Mouse (Mus musculus) MEL (cell line): ENCODE measurements around the gene Apba1. TPM values are rescaled to one million over a fixed set of nuclear protein-coding genes. Genes with fewer than 3 reads are reported as not detected.

Experiments used
- DNase-seq: peaks from one replicate; pipeline ENCODE4 v3.0.0; 2011; ENCODE audit warnings: low read depth, low spot score
- H3K27ac ChIP-seq: 2 replicates; pipeline ENCODE4 v1.5.1; 2012; ENCODE audit warnings: low read depth, mild to moderate bottlenecking, control low read depth, low read length, moderate library complexity; ENCODE audit not compliant: control insufficient read depth
- H3K27me3 ChIP-seq, 2 experiments: fragments of 150-350 bp in 1 of 2; sonication (generic) in 1 of 2; 2 replicates each; pipeline ENCODE4 v1.6.1; 2012; ENCODE audit warnings: low read length in 2 of 2, mild to moderate bottlenecking in 2 of 2, improper control_type of control experiment in 1 of 2, moderate library complexity in 1 of 2; ENCODE audit not compliant: insufficient read depth in 2 of 2, control insufficient read depth in 1 of 2
- H3K36me3 ChIP-seq, 2 experiments: 2 replicates each; pipeline ENCODE4 v1.6.1; 2012 to 2014; ENCODE audit warnings: low read length in 2 of 2, improper control_type of control experiment in 1 of 2, inconsistent platforms in 1 of 2, mild to moderate bottlenecking in 1 of 2; ENCODE audit not compliant: insufficient read depth in 2 of 2, control insufficient read depth in 1 of 2
- H3K4me1 ChIP-seq, 2 experiments: fragments of 150-350 bp in 1 of 2; sonication (generic) in 1 of 2; 2 replicates each; pipeline ENCODE4 v1.6.1; 2012; ENCODE audit warnings: low read length in 2 of 2, improper control_type of control experiment in 1 of 2, mild to moderate bottlenecking in 1 of 2; ENCODE audit not compliant: insufficient read depth in 2 of 2, control insufficient read depth in 1 of 2
- H3K4me3 ChIP-seq, 2 experiments: fragments of 150-350 bp in 1 of 2; sonication (generic) in 1 of 2; 2 replicates each; pipeline ENCODE4 v1.5.1; 2012; ENCODE audit warnings: low read depth in 2 of 2, low read length in 2 of 2, mild to moderate bottlenecking in 2 of 2, moderate library complexity in 2 of 2, control low read depth in 1 of 2, improper control_type of control experiment in 1 of 2; ENCODE audit not compliant: control insufficient read depth in 1 of 2, insufficient read depth in 1 of 2
- H3K79me2 ChIP-seq: 2 replicates; pipeline ENCODE4 v1.6.1; 2012; ENCODE audit warnings: mild to moderate bottlenecking, low read length, moderate library complexity; ENCODE audit not compliant: control insufficient read depth, poor library complexity, insufficient read depth
- H3K9ac ChIP-seq: 2 replicates; pipeline ENCODE4 v1.6.1; 2012; ENCODE audit warnings: low read depth, mild to moderate bottlenecking, control low read depth, low read length, moderate library complexity; ENCODE audit not compliant: control insufficient read depth, poor library complexity, severe bottlenecking
- H3K9me3 ChIP-seq: fragments of 150-350 bp; sonication (generic); replicated peaks from 2 replicates; pipeline ENCODE4 v1.6.1; 2012; ENCODE audit warnings: mild to moderate bottlenecking, low read length, improper control_type of control experiment, moderate library complexity; ENCODE audit not compliant: insufficient read depth
- CHD2 ChIP-seq: IDR thresholded peaks from 2 replicates; pipeline ENCODE4 v1.6.1; 2011; ENCODE audit warnings: low read length, improper control_type of control experiment
- CTCF ChIP-seq, 3 experiments: IDR thresholded peaks in 2 of 3; conservative IDR thresholded peaks in 1 of 3; 2 replicates each; pipeline ENCODE4 v1.5.1; 2011 to 2012; ENCODE audit warnings: low read length in 3 of 3, low read depth in 2 of 3, mild to moderate bottlenecking in 2 of 3, improper control_type of control experiment in 1 of 3, inconsistent platforms in 1 of 3, mixed read lengths in 1 of 3, moderate library complexity in 1 of 3; ENCODE audit not compliant: control insufficient read depth in 1 of 3, insufficient read depth in 1 of 3, poor library complexity in 1 of 3, severe bottlenecking in 1 of 3
- ELF1 ChIP-seq: IDR thresholded peaks from 2 replicates; pipeline ENCODE4 v1.6.1; 2014; ENCODE audit warnings: low read depth, mild to moderate bottlenecking, inconsistent platforms, low read length, improper control_type of control experiment, moderate library complexity
- GABPA ChIP-seq: IDR thresholded peaks from 2 replicates; pipeline ENCODE4 v1.6.1; 2012; ENCODE audit warnings: low read depth, mild to moderate bottlenecking, inconsistent platforms, low read length, improper control_type of control experiment, moderate library complexity
- HCFC1 ChIP-seq: IDR thresholded peaks from 2 replicates; pipeline ENCODE4 v1.6.1; 2012; ENCODE audit warnings: low read depth, mild to moderate bottlenecking, inconsistent platforms, low read length, improper control_type of control experiment, moderate library complexity
- JUND ChIP-seq: IDR thresholded peaks from 2 replicates; pipeline ENCODE4 v1.6.1; 2011; ENCODE audit warnings: low read depth, mild to moderate bottlenecking, improper control_type of control experiment, low read length
- MAZ ChIP-seq: IDR thresholded peaks from 2 replicates; pipeline ENCODE4 v1.6.1; 2012; ENCODE audit warnings: low read depth, mild to moderate bottlenecking, inconsistent platforms, low read length, improper control_type of control experiment
- MXI1 ChIP-seq: IDR thresholded peaks from 2 replicates; pipeline ENCODE4 v1.6.1; 2011; ENCODE audit warnings: mild to moderate bottlenecking, low read depth, low read length, improper control_type of control experiment
- MYB ChIP-seq: IDR thresholded peaks from 2 replicates; pipeline ENCODE4 v1.6.1; 2011; ENCODE audit warnings: mild to moderate bottlenecking, low read depth, low read length, improper control_type of control experiment
- MYC ChIP-seq: IDR thresholded peaks from 2 replicates; pipeline ENCODE4 v1.6.1; 2011; ENCODE audit warnings: low read depth, mild to moderate bottlenecking, low read length, improper control_type of control experiment, moderate library complexity
- NELFE ChIP-seq: IDR thresholded peaks from 2 replicates; pipeline ENCODE4 v1.6.1; 2011; ENCODE audit warnings: low read depth, low read length, improper control_type of control experiment
- POLR2AphosphoS2 ChIP-seq: IDR thresholded peaks from 2 replicates; pipeline ENCODE4 v1.6.1; 2011; ENCODE audit warnings: low read length, improper control_type of control experiment
- POLR2AphosphoS5 ChIP-seq: IDR thresholded peaks from 2 replicates; pipeline ENCODE4 v1.6.1; 2012; ENCODE audit warnings: low read depth, borderline replicate concordance, mild to moderate bottlenecking, inconsistent platforms, low read length, moderate library complexity, mixed read lengths
- SIN3A ChIP-seq: IDR thresholded peaks from 2 replicates; pipeline ENCODE4 v1.6.1; 2012; ENCODE audit warnings: low read length, improper control_type of control experiment, inconsistent platforms
- SMC3 ChIP-seq: IDR thresholded peaks from 2 replicates; pipeline ENCODE4 v1.6.1; 2011; ENCODE audit warnings: low read depth, low read length, improper control_type of control experiment
- TAL1 ChIP-seq: IDR thresholded peaks from 2 replicates; pipeline ENCODE4 v1.6.1; 2012; ENCODE audit warnings: mild to moderate bottlenecking, inconsistent platforms, low read length, moderate library complexity, mixed read lengths
- TBP ChIP-seq: IDR thresholded peaks from 2 replicates; pipeline ENCODE4 v1.8.0; 2011; ENCODE audit warnings: low read depth, low read length, improper control_type of control experiment
- TCF12 ChIP-seq: IDR thresholded peaks from 2 replicates; pipeline ENCODE4 v1.6.1; 2014; ENCODE audit warnings: low read depth, mild to moderate bottlenecking, inconsistent platforms, low read length, improper control_type of control experiment, moderate library complexity
- UBTF ChIP-seq: IDR thresholded peaks from 2 replicates; pipeline ENCODE4 v1.6.1; 2012; ENCODE audit warnings: low read depth, mild to moderate bottlenecking, inconsistent platforms, low read length, improper control_type of control experiment, moderate library complexity, borderline replicate concordance; ENCODE audit not compliant: insufficient read depth
- ZC3H11A ChIP-seq: IDR thresholded peaks from 2 replicates; pipeline ENCODE4 v1.6.1; 2012; ENCODE audit warnings: low read depth, mild to moderate bottlenecking, inconsistent platforms, low read length, improper control_type of control experiment
- ZKSCAN1 ChIP-seq: IDR thresholded peaks from 2 replicates; pipeline ENCODE4 v1.6.1; 2012; ENCODE audit warnings: low read depth, mild to moderate bottlenecking, inconsistent platforms, low read length, improper control_type of control experiment, moderate library complexity
- ZMIZ1 ChIP-seq: IDR thresholded peaks from 2 replicates; pipeline ENCODE4 v1.6.1; 2012; ENCODE audit warnings: low read depth, mild to moderate bottlenecking, inconsistent platforms, low read length, improper control_type of control experiment, moderate library complexity
- ZNF384 ChIP-seq: IDR thresholded peaks from 2 replicates; pipeline ENCODE4 v1.6.1; 2012; ENCODE audit warnings: low read depth, mild to moderate bottlenecking, inconsistent platforms, low read length, improper control_type of control experiment
- polyA plus RNA-seq, 2 experiments: library from polyadenylated mRNA; stranded (reverse) in 1 of 2; unstranded in 1 of 2; fragments of >175 nt in 1 of 2; fragments of >200 nt in 1 of 2; gene quantifications; 2 replicates each; pipeline versions ENCODE4 v1.2.1 to v1.2.4; 2012; ENCODE audit warnings: low replicate concordance in 2 of 2, low read depth in 1 of 2; ENCODE audit not compliant: insufficient read length in 2 of 2, insufficient read depth in 1 of 2, missing spikeins in 1 of 2
- total RNA-seq: library from RNA; depleted of rRNA; stranded (reverse); fragments of 300-350 nt; gene quantifications from 2 replicates; pipeline ENCODE4 v1.2.3, GENCODE M21; 2012

Gene Apba1
- total and polyA plus RNA-seq, 3 experiments = under 0.01 to 0.03 TPM; not detected in 1

- H3K79me2 ChIP-seq = no peaks in the 10 kb centered on the region
- TF ChIP-seq MYB = no peak
- TF ChIP-seq ELF1 = no peak
- no peak for TF ChIP-seq SIN3A
- TF ChIP-seq MXI1 = no peak
- no peak for TF ChIP-seq ZKSCAN1
- TF ChIP-seq TCF12 = no peak
- no peak for TF ChIP-seq TBP
- no peak for TF ChIP-seq CTCF (IDR thresholded peaks at IDR 0.05 in 2 of 3, conservative IDR thresholded peaks at IDR 0.05 in 1 of 3; ENCODE audit: control insufficient read depth in 1 of 3, insufficient read depth in 1 of 3, low read depth in 2 of 3, low read length in 3 of 3, poor library complexity in 1 of 3, severe bottlenecking in 1 of 3)
- H3K36me3 ChIP-seq = no peaks in the 10 kb centered on the region
- no peak overlapping the region for H3K4me3 ChIP-seq
- H3K4me1 ChIP-seq = no peaks in the 10 kb centered on the region
- H3K9me3 ChIP-seq = no peaks in the 10 kb centered on the region
- H3K9ac ChIP-seq = no peak overlapping the region
- no peaks in the 10 kb centered on the region for H3K27me3 ChIP-seq
- no peak for DNase-seq
- no peak overlapping the region for H3K27ac ChIP-seq
These were observed 165.4 kb downstream of the Apba1 start for GRCm38 (mm10) chr19:23924057-23924456.

GRCm38 (mm10) chr19:23924791-23925190, 166.1 kb downstream of the Apba1 start:
- Histone ChIP-seq H3K4me1 (no peaks in the 10 kb centered on the region), H3K9me3 (no peaks in the 10 kb centered on the region), H3K27me3 (no peaks in the 10 kb centered on the region), H3K79me2 (no peaks in the 10 kb centered on the region), H3K27ac (no peak overlapping the region), H3K9ac (no peak overlapping the region), H3K4me3 (no peak overlapping the region), H3K36me3 (no peaks in the 10 kb centered on the region)
- TF ChIP-seq ZNF384 = no peak
- TF ChIP-seq NELFE = no peak
- TF ChIP-seq HCFC1 = no peak
- TF ChIP-seq UBTF = no peak
- no peak for TF ChIP-seq TCF12
- TF ChIP-seq ELF1 = no peak
- no peak for TF ChIP-seq SIN3A
- no peak for DNase-seq

GRCm38 (mm10) chr19:23925541-23925940, 166.9 kb downstream of the Apba1 start:
- Histone ChIP-seq H3K9me3 (no peaks in the 10 kb centered on the region), H3K4me1 (no peaks in the 10 kb centered on the region), H3K27me3 (no peaks in the 10 kb centered on the region), H3K9ac (no peak overlapping the region), H3K27ac (no peak overlapping the region), H3K4me3 (no peak overlapping the region), H3K36me3 (no peaks in the 10 kb centered on the region), H3K79me2 (no peaks in the 10 kb centered on the region)
- TF ChIP-seq POLR2AphosphoS5 (no peak), POLR2AphosphoS2 (no peak), JUND (no peak), TAL1 (no peak), HCFC1 (no peak), ZKSCAN1 (no peak), GABPA (no peak), TBP (no peak), CHD2 (no peak), ZC3H11A (no peak), SMC3 (no peak), ELF1 (no peak), ZMIZ1 (no peak), MYC (no peak), SIN3A (no peak), CTCF (IDR thresholded peaks at IDR 0.05 in 2 of 3, conservative IDR thresholded peaks at IDR 0.05 in 1 of 3; ENCODE audit: control insufficient read depth in 1 of 3, insufficient read depth in 1 of 3, low read depth in 2 of 3, low read length in 3 of 3, poor library complexity in 1 of 3, severe bottlenecking in 1 of 3) (no peak), MAZ (no peak)
- DNase-seq = no peak
